Mouse (Mus musculus) liver, embryonic 14.5 days (tissue): ENCODE results near the gene Plekhn1.

Experiments used
- CTCF ChIP-seq: IDR thresholded peaks from 2 replicates; pipeline ENCODE4 v1.5.1; 2016; ENCODE audit warnings: antibody characterized with exemption, low read depth, control low read depth
- EP300 ChIP-seq: IDR thresholded peaks from 2 replicates; pipeline ENCODE4 v1.6.1; 2016; ENCODE audit warnings: antibody characterized with exemption, low read depth

- TF ChIP-seq CTCF (no peak), EP300 (no peak)
Observed at GRCm38 (mm10) chr4:156217838-156218237, 16.8 kb downstream of the Plekhn1 start.
